Mouse (Mus musculus) hindbrain, embryonic 14.5 days (tissue): ENCODE results near the gene Pard6b. TPM values are rescaled to one million over a fixed set of nuclear protein-coding genes. Genes with fewer than 3 reads are reported as not detected.
"Not testable (repeated sequence)": the region's sequence is repeated elsewhere in the genome, so short reads cannot be mapped to it uniquely, and the experiment has no call there.

Experiments used
- ATAC-seq: fragments of 200-750 bp; cut with Nextera tagmentation; 2 replicates; pipeline ENCODE4 v1.8.0; 2017; ENCODE audit warnings: moderate number of reproducible peaks, mild to moderate bottlenecking, moderate TSS enrichment, moderate library complexity; ENCODE audit not compliant: low FRiP score
- DNase-seq: peaks from one replicate; pipeline ENCODE4 v3.0.0-alpha.2; 2015; ENCODE audit warnings: low spot score
- H3K27ac ChIP-seq: fragments of 300-500 bp; sonication (generic); 2 replicates; pipeline ENCODE4 v1.5.1; 2014; ENCODE audit warnings: mild to moderate bottlenecking, moderate library complexity
- H3K27me3 ChIP-seq: fragments of 300-500 bp; sonication (generic); 2 replicates; pipeline ENCODE4 v1.6.1; 2014; ENCODE audit warnings: mild to moderate bottlenecking, low read length, mixed read lengths; ENCODE audit not compliant: control insufficient read depth, insufficient read depth
- H3K36me3 ChIP-seq: fragments of 300-500 bp; sonication (generic); replicated peaks from 2 replicates; pipeline ENCODE4 v1.6.1; 2014; ENCODE audit not compliant: control insufficient read depth, insufficient read depth
- H3K4me1 ChIP-seq: fragments of 300-500 bp; sonication (generic); replicated peaks from 2 replicates; pipeline ENCODE4 v1.6.1; 2014; ENCODE audit warnings: antibody characterized with exemption, low read length, mixed read lengths; ENCODE audit not compliant: control insufficient read depth, insufficient read depth
- H3K4me2 ChIP-seq: fragments of 300-500 bp; sonication (generic); replicated peaks from 2 replicates; pipeline ENCODE4 v1.6.1; 2014; ENCODE audit warnings: mild to moderate bottlenecking, moderate library complexity
- H3K4me3 ChIP-seq: fragments of 300-500 bp; sonication (generic); replicated peaks from 2 replicates; pipeline ENCODE4 v1.5.1; 2014; ENCODE audit warnings: mild to moderate bottlenecking, low read length
- H3K9ac ChIP-seq: fragments of 300-500 bp; sonication (generic); 2 replicates; pipeline ENCODE4 v1.6.1; 2014
- H3K9me3 ChIP-seq: fragments of 300-500 bp; sonication (generic); 2 replicates; pipeline ENCODE4 v1.6.1; 2016; ENCODE audit warnings: low read length; ENCODE audit not compliant: control insufficient read depth
- WGBS: fragments of 180-500 bp; shearing (Covaris S2); extraction: QIAGEN DNeasy Blood & Tissue Kit; methylation state at CpG from one replicate; pipeline ENCODE4 v1.1.7; 2014; 5-methylcytosine and 5-hydroxymethylcytosine counted together
- polyA plus RNA-seq: library from polyadenylated mRNA; unstranded; fragments of >200 nt; fragmentation: Nextera tagmentation; extraction: Ambion mirVana; gene quantifications from 2 replicates; pipeline ENCODE4 v1.2.1, GENCODE M21; 2014

The Pard6b gene
- polyA plus RNA-seq, 1 experiment from 2014 or later, result 10.0 TPM

- Histone ChIP-seq H3K36me3 (peaks cover 12% of the 10 kb centered on the region), H3K4me3 (no peak overlapping the region), H3K9ac (no peak overlapping the region), H3K4me2 (no peak overlapping the region), H3K27ac (no peak overlapping the region), H3K9me3 (no peaks in the 10 kb centered on the region), H3K4me1 (peaks cover 7% of the 10 kb centered on the region; the same call in 1 of the 2 replicates), H3K27me3 (no peaks in the 10 kb centered on the region)
- ATAC-seq, result no peak
- 76% methylated on average over 22 of the region's 22 CpGs for WGBS
- no peak for DNase-seq
Measured at GRCm38 (mm10) chr2:168104375-168105144, 23.8 kb downstream of the Pard6b start.

- peaks cover 5% of the 10 kb centered on the region; the same call in 1 of the 2 replicates for H3K36me3 ChIP-seq
- peaks cover 7% of the 10 kb centered on the region; the same call in 1 of the 2 replicates for H3K4me1 ChIP-seq
- no peak for DNase-seq
- no peak for ATAC-seq
- H3K27me3 ChIP-seq, result no peaks in the 10 kb centered on the region
- no peak overlapping the region for H3K4me3 ChIP-seq
- 82% methylated on average over 8 of the region's 8 CpGs for WGBS
- no peaks in the 10 kb centered on the region for H3K9me3 ChIP-seq
- no peak overlapping the region for H3K27ac ChIP-seq
- no peak overlapping the region for H3K4me2 ChIP-seq
- no peak overlapping the region for H3K9ac ChIP-seq
Measured at GRCm38 (mm10) chr2:168105271-168105670, 24.5 kb downstream of the Pard6b start.

DNA sequence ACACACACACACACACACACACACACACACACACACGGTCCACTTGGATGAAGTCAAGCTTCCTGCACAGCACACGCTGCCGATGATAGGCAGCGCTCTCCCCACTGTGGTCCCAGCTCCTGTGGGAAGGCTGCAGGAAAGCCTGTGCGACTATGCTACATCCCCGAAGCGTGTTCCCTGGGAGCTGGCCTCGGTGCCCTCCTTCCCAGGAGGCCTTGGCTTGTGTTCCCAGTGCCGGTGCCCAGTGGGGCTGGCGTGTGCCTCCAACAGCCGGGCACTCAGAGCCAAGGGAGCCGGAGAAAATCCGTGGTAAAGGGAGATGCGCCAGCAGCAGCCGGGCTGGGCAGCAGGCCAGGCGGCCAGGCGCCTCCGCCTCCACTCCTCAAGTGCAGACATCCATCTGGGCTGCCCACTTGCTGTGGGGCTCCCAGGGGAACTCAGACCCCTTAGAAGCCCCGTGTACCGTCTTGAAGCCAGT, 25.9 kb downstream of the Pard6b start:
- DNase-seq (peak; percentile 73), ATAC-seq (peak; percentile 78; the same call in 1 of the 2 replicates)
- peaks cover 7% of the 10 kb centered on the region; the same call in 1 of the 2 replicates for H3K4me1 ChIP-seq
- no peaks in the 10 kb centered on the region for H3K9me3 ChIP-seq
- H3K9ac ChIP-seq, result 0 out of 2 replicates have a peak overlapping the region, but pooled peaks have one; percentile 33
- no peaks in the 10 kb centered on the region for H3K36me3 ChIP-seq
- peak overlapping the region; percentile 62 for H3K27ac ChIP-seq
- whole genome bisulfite sequencing, result 19% methylated on average over 20 of the region's 20 CpGs
- no peaks in the 10 kb centered on the region for H3K27me3 ChIP-seq
- peak overlapping the region; percentile 36 for H3K4me2 ChIP-seq
- no peak overlapping the region for H3K4me3 ChIP-seq

DNA sequence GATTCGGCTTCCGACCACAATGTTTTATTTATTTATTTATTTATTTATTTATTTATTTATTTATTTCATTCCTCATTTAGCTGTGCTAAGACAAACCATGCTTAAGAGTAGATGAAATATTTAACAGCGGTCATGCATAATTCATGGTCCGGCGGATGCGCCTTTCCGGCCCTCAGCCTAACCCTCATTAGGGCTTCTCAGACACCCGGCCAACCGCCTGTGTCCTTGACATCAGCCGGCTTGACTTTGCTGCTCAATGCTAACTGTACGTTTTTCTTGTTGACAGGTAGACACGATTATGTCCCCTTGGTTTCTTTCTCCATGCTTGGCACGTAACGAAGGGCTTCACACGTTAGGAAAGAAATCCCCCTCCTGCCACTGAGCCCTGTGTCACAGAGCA, 26.6 kb downstream of the Pard6b start:
- 47% methylated on average over 15 of the region's 15 CpGs for WGBS
- Histone ChIP-seq H3K4me1 (peaks cover 7% of the 10 kb centered on the region; the same call in 1 of the 2 replicates), H3K9me3 (no peaks in the 10 kb centered on the region), H3K4me3 (no peak overlapping the region), H3K27me3 (no peaks in the 10 kb centered on the region), H3K4me2 (peak overlapping the region; percentile 36), H3K27ac (peak overlapping the region; percentile 62), H3K36me3 (no peaks in the 10 kb centered on the region), H3K9ac (no peak overlapping the region)
- ATAC-seq (peak; percentile 42; the same call in 1 of the 2 replicates), DNase-seq (peak; percentile 63)

DNA sequence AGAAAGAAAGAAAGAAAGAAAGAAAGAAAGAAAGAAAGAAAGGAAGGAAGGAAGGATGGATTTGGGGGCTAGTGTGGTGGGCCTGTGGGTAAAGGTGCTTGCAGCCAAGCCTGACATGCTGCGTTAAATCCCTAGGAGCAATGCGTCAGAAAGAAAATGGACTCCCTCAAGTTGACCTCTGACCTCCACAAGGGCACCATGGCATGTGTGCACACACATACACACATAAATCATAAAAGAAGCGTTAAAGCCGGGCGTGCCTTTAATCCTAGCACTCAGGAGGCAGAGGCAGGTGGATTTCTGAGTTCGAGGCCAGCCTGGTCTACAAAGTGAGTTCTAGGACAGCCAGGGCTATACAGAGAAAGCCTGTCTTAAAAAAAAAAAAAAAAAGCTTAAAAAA, 27.1 kb downstream of the Pard6b start:
- not testable (repeated sequence) for DNase-seq, ATAC-seq, H3K9me3 ChIP-seq, H3K36me3 ChIP-seq, H3K27me3 ChIP-seq, H3K4me3 ChIP-seq, H3K9ac ChIP-seq, H3K4me2 ChIP-seq, H3K4me1 ChIP-seq
- 90% methylated on average over 6 of the region's 6 CpGs for WGBS
- peak overlapping the region; percentile 26; the same call in 1 of the 2 replicates for H3K27ac ChIP-seq

GRCm38 (mm10) chr2:168111902-168112301, 31.1 kb downstream of the Pard6b start:
- no peaks in the 10 kb centered on the region for H3K9me3 ChIP-seq
- ATAC-seq (no peak), DNase-seq (peak; percentile 75)
- H3K27me3 ChIP-seq, result no peaks in the 10 kb centered on the region
- H3K4me3 ChIP-seq, result no peak overlapping the region
- no peak overlapping the region for H3K4me2 ChIP-seq
- H3K27ac ChIP-seq, result no peak overlapping the region
- H3K36me3 ChIP-seq, result no peaks in the 10 kb centered on the region
- H3K9ac ChIP-seq, result no peak overlapping the region
- 10% methylated on average over 7 of the region's 7 CpGs for WGBS
- H3K4me1 ChIP-seq, result peaks cover 11% of the 10 kb centered on the region; the same call in 1 of the 2 replicates

- ATAC-seq (no peak), DNase-seq (no peak)
- 91% methylated on average over 9 of the region's 9 CpGs for WGBS
- H3K9me3 ChIP-seq, result no peaks in the 10 kb centered on the region
- no peak overlapping the region for H3K4me3 ChIP-seq
- no peak overlapping the region for H3K27ac ChIP-seq
- no peak overlapping the region for H3K4me2 ChIP-seq
- H3K9ac ChIP-seq, result no peak overlapping the region
- no peaks in the 10 kb centered on the region for H3K27me3 ChIP-seq
- H3K36me3 ChIP-seq, result no peaks in the 10 kb centered on the region
- H3K4me1 ChIP-seq, result 0 out of 2 replicates have a peak, but pooled peaks cover 15% of the 10 kb centered on the region
Measured at GRCm38 (mm10) chr2:168113263-168113662, 32.5 kb downstream of the Pard6b start.

DNA sequence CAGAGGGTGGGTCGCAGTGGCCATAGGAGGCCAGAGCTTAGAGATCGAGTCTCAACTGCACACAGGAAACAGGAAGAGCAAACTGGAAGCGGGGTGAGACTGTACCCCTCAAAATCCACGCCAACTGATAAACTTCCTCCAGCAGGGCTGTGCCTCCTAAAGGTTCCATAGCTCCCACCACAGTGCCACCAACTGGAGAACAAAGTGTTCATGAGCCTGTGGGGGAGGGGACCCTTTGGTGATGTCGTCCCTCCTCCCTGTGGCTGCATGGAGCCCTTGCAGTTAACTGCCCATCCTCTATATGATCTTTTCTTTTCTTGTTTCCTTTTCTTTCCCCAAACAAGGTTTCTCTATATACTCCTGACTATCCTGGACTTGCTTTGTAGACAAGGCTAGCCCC, 32.9 kb downstream of the Pard6b start:
- no peak for DNase-seq

GRCm38 (mm10) chr2:168114699-168115350, 34.0 kb downstream of the Pard6b start:
- no peak overlapping the region for H3K4me2 ChIP-seq
- WGBS, result 17% methylated on average over 17 of the region's 17 CpGs
- H3K9ac ChIP-seq, result peak overlapping the region; percentile 42; the same call in 1 of the 2 replicates
- H3K4me3 ChIP-seq, result no peak overlapping the region
- H3K9me3 ChIP-seq, result no peaks in the 10 kb centered on the region
- 0 out of 2 replicates have a peak, but pooled peaks cover 15% of the 10 kb centered on the region for H3K4me1 ChIP-seq
- DNase-seq (peak; percentile 69), ATAC-seq (peak; percentile 52)
- H3K36me3 ChIP-seq, result no peaks in the 10 kb centered on the region
- no peaks in the 10 kb centered on the region for H3K27me3 ChIP-seq
- no peak overlapping the region for H3K27ac ChIP-seq

More for the DNA sequence above, 32.9 kb downstream of the Pard6b start:
- no peak overlapping the region for H3K4me2 ChIP-seq
- H3K9me3 ChIP-seq, result no peaks in the 10 kb centered on the region
- no peaks in the 10 kb centered on the region for H3K27me3 ChIP-seq
- no peak for ATAC-seq
- no peak overlapping the region for H3K9ac ChIP-seq
- H3K27ac ChIP-seq, result no peak overlapping the region
- no peaks in the 10 kb centered on the region for H3K36me3 ChIP-seq
- WGBS, result 80% methylated on average over 5 of the region's 5 CpGs
- 0 out of 2 replicates have a peak, but pooled peaks cover 15% of the 10 kb centered on the region for H3K4me1 ChIP-seq
- no peak overlapping the region for H3K4me3 ChIP-seq
